Mouse (Mus musculus) testis, adult 2 months (tissue): ENCODE data around the gene Bcar3. TPM values are rescaled to one million over a fixed set of nuclear protein-coding genes. Genes with fewer than 3 reads are reported as not detected.

Experiments
- H3K27ac ChIP-seq: fragments of 200-500 bp; 2 replicates; pipeline ENCODE4 v1.5.1; 2012; ENCODE audit warnings: low read depth, low read length; ENCODE audit not compliant: control insufficient read depth, insufficient read depth
- H3K27me3 ChIP-seq: fragments of 200-500 bp; 2 replicates; pipeline ENCODE4 v1.6.1; 2012; ENCODE audit warnings: mild to moderate bottlenecking, low read length, moderate library complexity; ENCODE audit not compliant: control insufficient read depth, insufficient read depth
- H3K36me3 ChIP-seq: fragments of 200-500 bp; 2 replicates; pipeline ENCODE4 v1.6.1; 2012; ENCODE audit warnings: mild to moderate bottlenecking, low read length; ENCODE audit not compliant: control insufficient read depth, insufficient read depth
- H3K4me1 ChIP-seq: fragments of 200-500 bp; 2 replicates; pipeline ENCODE4 v1.6.1; 2012; ENCODE audit warnings: low read length; ENCODE audit not compliant: control insufficient read depth, insufficient read depth
- H3K4me3 ChIP-seq: fragments of 200-500 bp; 2 replicates; pipeline ENCODE4 v1.5.1; 2012; ENCODE audit warnings: low read depth, mild to moderate bottlenecking, low read length, moderate library complexity, mixed read lengths; ENCODE audit not compliant: control insufficient read depth
- CTCF ChIP-seq: fragments of 200-500 bp; IDR thresholded peaks from 2 replicates; pipeline ENCODE4 v1.5.1; 2012; ENCODE audit warnings: low read depth, mild to moderate bottlenecking, inconsistent platforms, low read length, moderate library complexity; ENCODE audit not compliant: control insufficient read depth, insufficient read depth, insufficient replicate concordance
- POLR2A ChIP-seq: fragments of 200-500 bp; IDR thresholded peaks from 2 replicates; pipeline ENCODE4 v1.6.1; 2012; ENCODE audit warnings: low read depth, mild to moderate bottlenecking, inconsistent platforms, low read length, moderate library complexity; ENCODE audit not compliant: control insufficient read depth
- polyA plus RNA-seq: library from polyadenylated mRNA; depleted of rRNA; stranded (reverse); fragments of >200 nt; gene quantifications from 2 replicates; pipeline ENCODE4 v1.2.3, GENCODE M21; 2012; rRNA removed

Gene Bcar3
- 11.2 and 12.5 TPM in 2 replicates for polyA plus RNA-seq

DNA sequence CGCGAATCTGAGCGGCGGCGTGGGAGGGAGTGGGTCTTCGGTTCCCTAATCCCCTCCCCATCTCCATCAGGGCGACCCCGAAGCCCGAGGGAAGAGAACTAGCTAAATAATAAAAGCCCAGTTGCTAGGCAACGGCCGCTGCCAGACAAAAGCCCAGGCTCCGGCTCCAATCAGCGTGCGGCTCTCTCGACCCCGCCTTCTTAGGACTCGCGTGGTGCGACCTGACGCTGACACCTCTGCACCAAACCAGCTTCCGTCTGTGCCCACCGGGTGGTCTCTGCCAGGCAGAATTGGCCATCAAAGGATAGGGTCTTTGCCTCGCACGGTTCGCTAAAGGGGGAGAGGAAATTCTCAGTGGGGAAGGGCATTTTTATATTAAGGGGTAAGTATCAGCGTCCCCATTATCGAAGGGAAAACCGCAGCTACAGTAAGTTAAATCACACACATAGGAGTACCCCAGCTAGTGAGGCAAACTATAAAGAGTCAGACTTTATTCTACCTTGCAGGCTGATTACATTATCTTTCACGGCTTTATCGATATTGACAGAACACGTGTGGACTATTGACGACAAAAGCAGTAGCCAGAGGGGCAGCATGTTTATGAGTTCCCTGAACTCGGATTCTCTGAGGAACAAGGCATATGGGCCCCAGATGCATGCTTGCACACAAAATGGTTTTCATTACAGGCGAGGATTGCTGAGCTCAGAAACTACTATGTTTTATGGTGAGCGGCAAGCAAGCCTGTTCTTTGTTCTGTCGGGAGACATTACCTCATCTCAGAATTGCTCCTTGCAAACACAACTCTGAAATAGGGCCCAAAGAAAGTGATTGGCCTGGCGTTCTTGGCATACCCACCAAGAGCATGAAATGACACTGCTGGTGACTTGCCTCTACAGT, at the start of gene Bcar3:
Gene Bcar3, plus strand, starts transcription at position 183 of the 897 bp plus-strand sequence.
- peak within 1 kb of the TSS; percentile 93 for H3K4me3 ChIP-seq
- no peaks in the 10 kb centered on the region; the same call in 1 of the 2 replicates for H3K36me3 ChIP-seq
- H3K27me3 ChIP-seq = no peaks in the 10 kb centered on the region
- TF ChIP-seq CTCF = no peak
- TF ChIP-seq POLR2A = peak; percentile 55; the same call in 1 of the 2 replicates
- H3K4me1 ChIP-seq = peaks cover 14% of the 10 kb centered on the region
- peak within 1 kb of the TSS; percentile 97 for H3K27ac ChIP-seq

GRCm38 (mm10) chr3:122244759-122245158, 49.2 kb upstream of the Bcar3 start:
- Histone ChIP-seq H3K4me3 (peak overlapping the region; percentile 7), H3K27ac (no peak overlapping the region; the same call in 1 of the 2 replicates), H3K36me3 (no peaks in the 10 kb centered on the region), H3K27me3 (no peaks in the 10 kb centered on the region), H3K4me1 (peaks cover 8% of the 10 kb centered on the region)
- no peak for TF ChIP-seq CTCF
- TF ChIP-seq POLR2A = no peak

DNA sequence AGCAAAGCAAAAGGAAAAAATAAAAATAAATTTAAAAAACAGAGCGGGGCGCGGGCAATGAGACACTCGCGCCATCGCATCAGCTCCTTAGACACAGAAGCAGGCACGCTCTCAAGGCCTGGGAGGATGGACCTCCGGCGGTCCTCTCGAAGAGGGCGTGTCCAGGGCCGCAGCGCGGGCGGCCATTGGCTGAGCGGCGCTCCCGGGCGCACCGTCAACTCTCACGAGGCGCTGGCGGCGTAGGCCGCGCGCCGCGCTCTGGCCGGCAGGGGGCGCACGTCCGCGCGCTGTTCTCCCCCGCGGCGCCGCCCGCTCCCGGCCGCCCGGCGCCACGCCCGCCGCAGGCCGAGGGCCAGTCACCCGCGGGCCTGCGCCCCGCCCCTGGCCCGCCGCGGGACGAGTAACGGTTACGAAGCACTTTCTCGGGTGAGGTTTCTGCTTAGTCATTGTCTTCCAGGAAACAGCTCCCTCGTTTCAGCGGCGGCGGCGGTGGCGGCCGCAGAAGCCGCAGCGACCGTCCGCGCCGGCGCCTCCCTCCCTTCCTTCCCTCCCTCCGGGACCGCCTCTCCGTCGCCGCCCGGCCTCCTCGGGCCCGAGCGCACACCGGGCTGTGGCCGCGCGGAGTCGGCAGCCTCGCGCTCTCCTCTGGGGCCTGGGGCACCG, 48.6 kb upstream of the Bcar3 start, which contains the start of gene Gclm:
Gene Gclm, plus strand, starts transcription at position 343 of the 663 bp plus-strand sequence.
- peak within 1 kb of the TSS; percentile 97 for H3K27ac ChIP-seq
- peaks cover 8% of the 10 kb centered on the region for H3K4me1 ChIP-seq
- H3K27me3 ChIP-seq = no peaks in the 10 kb centered on the region
- peak within 1 kb of the TSS; percentile 97 for H3K4me3 ChIP-seq
- peak; percentile 67; the same call in 1 of the 2 replicates for TF ChIP-seq CTCF
- TF ChIP-seq POLR2A = peak; percentile 81
- no peaks in the 10 kb centered on the region for H3K36me3 ChIP-seq

GRCm38 (mm10) chr3:122245878-122246332, 48.0 kb upstream of the Bcar3 start:
- Histone ChIP-seq H3K27me3 (no peaks in the 10 kb centered on the region), H3K27ac (peak overlapping the region; percentile 97), H3K4me1 (peaks cover 8% of the 10 kb centered on the region), H3K4me3 (peak overlapping the region; percentile 97), H3K36me3 (no peaks in the 10 kb centered on the region)
- TF ChIP-seq POLR2A (no peak), CTCF (no peak)

DNA sequence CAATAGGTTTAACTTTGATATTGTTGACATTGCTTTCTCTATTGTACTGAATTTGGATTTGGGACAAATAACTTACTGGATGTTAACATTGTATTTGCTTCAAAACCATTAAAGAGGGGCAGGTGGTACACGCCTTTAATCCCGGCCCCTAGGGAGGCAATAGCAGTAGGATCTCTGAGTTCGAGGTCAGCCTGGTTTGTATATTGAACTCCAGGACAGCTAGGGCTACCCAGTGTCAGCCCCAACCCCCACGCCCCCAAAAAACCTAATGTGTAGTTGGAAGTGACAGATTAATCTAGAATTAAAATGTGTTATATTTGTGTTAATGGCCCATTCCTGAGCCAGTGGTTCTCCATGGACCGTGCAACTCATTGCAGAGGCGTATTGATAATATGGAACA, 47.5 kb upstream of the Bcar3 start:
- Histone ChIP-seq H3K27ac (peak overlapping the region; percentile 97), H3K4me1 (peaks cover 8% of the 10 kb centered on the region), H3K4me3 (peak overlapping the region; percentile 97), H3K36me3 (no peaks in the 10 kb centered on the region), H3K27me3 (no peaks in the 10 kb centered on the region)
- no peak for TF ChIP-seq POLR2A
- no peak for TF ChIP-seq CTCF

- H3K27ac ChIP-seq = no peak overlapping the region
- TF ChIP-seq POLR2A (no peak), CTCF (no peak)
- H3K4me3 ChIP-seq = no peak overlapping the region
- H3K27me3 ChIP-seq = no peaks in the 10 kb centered on the region
- peaks cover 8% of the 10 kb centered on the region for H3K4me1 ChIP-seq
- no peaks in the 10 kb centered on the region for H3K36me3 ChIP-seq
These were observed 46.8 kb upstream of the Bcar3 start for GRCm38 (mm10) chr3:122246986-122247767.
